Mouse (Mus musculus): ENCODE data around the gene Tcl1b3. TPM values are rescaled to one million over a fixed set of nuclear protein-coding genes. Genes with fewer than 3 reads are reported as not detected.

The Tcl1b3 gene
- polyA plus RNA-seq, 3 experiments from 2014 or later: not detected

DNA sequence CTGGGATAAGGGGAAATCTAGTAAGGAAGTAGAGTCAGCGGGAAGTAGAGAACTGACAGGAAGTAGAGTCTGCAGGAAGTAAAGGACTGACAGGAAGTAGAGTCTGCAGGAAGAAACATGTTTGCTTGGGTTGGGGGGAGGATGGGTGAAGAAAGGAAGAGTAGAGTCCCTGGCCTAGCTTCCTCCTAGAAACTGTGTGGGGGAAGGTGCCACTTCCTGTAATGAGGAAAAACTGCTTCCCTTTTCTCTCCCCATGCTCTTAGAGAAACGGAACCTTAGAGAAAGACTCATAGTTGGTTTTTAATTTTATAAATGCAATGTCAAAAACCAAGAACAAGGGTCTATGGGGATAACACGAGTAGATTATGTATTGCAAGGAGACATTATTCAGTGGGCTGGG, 44.2 kb downstream of the Tcl1b3 start:
- ATAC-seq: no peak

GRCm38 (mm10) chr12:105239060-105239459, 48.2 kb downstream of the Tcl1b3 start:
- ATAC-seq: no peak

Other genes with a start within 250 kb of the Tcl1b3 start
- gene Syne3, start 181.2 kb upstream of the Tcl1b3 start, polyA plus RNA-seq (2017; shearing (Covaris generic)): 1 to 10 TPM; 2.2 to 5.4 (median 3.0) TPM
- 1 to 10 TPM; 4.0 to 6.9 (median 6.6) TPM for gene Glrx5, start 158.4 kb upstream of the Tcl1b3 start, polyA plus RNA-seq (2017; shearing (Covaris generic))
- not detected for gene Tcl1b2, start 45.0 kb upstream of the Tcl1b3 start, polyA plus RNA-seq (2017; shearing (Covaris generic))
- not detected for gene Tcl1b1, start 31.4 kb upstream of the Tcl1b3 start, polyA plus RNA-seq (2017; shearing (Covaris generic))
- not detected for gene Tcl1b5, start 14.7 kb upstream of the Tcl1b3 start, polyA plus RNA-seq (2017; shearing (Covaris generic))
- not detected for gene Tcl1b4, start 10.9 kb downstream of the Tcl1b3 start, polyA plus RNA-seq (2017; shearing (Covaris generic))
- not detected for gene Tcl1, start 31.8 kb downstream of the Tcl1b3 start, polyA plus RNA-seq (2017; shearing (Covaris generic))
- not detected for gene Tunar, start 142.8 kb downstream of the Tcl1b3 start, polyA plus RNA-seq (2017; shearing (Covaris generic))